Mouse (Mus musculus) lung, postnatal 10 days (tissue): ENCODE data around the gene Top3b.
"Not testable (repeated sequence)": the region's sequence is repeated elsewhere in the genome, so short reads cannot be mapped to it uniquely, and the experiment has no call there.

Source experiments
- DNase-seq: peaks from one replicate; pipeline ENCODE4 v3.0.0; 2021

Top3b gene

GRCm38 (mm10) chr16:16897056-16897584 lies 26.6 kb downstream of the Top3b start:
- no peak for DNase-seq

GRCm38 (mm10) chr16:16902329-16902728 lies 31.8 kb downstream of the Top3b start:
- no peak for DNase-seq

GRCm38 (mm10) chr16:16903188-16903587 lies 32.7 kb downstream of the Top3b start:
- DNase-seq, result peak; percentile 31

GRCm38 (mm10) chr16:16907799-16908198 lies 37.3 kb downstream of the Top3b start:
- DNase-seq, result peak; percentile 93

GRCm38 (mm10) chr16:16911641-16912597 lies 41.4 kb downstream of the Top3b start:
- DNase-seq, result peak; percentile 91

GRCm38 (mm10) chr16:16913440-16913839 lies 42.9 kb downstream of the Top3b start:
- DNase-seq, result no peak

- no peak for DNase-seq
Measured at GRCm38 (mm10) chr16:16918441-16919117, 48.0 kb downstream of the Top3b start.

- peak; percentile 55 for DNase-seq
Measured at GRCm38 (mm10) chr16:16921021-16921435, 50.5 kb downstream of the Top3b start.

GRCm38 (mm10) chr16:16924481-16924880 lies 53.9 kb downstream of the Top3b start:
- DNase-seq, result no peak

- no peak for DNase-seq
Measured at GRCm38 (mm10) chr16:16926536-16926935, 56.0 kb downstream of the Top3b start.

GRCm38 (mm10) chr16:16928908-16929307 lies 58.4 kb downstream of the Top3b start:
- DNase-seq, result not testable (repeated sequence)

GRCm38 (mm10) chr16:16930326-16930725 lies 59.8 kb downstream of the Top3b start:
- no peak for DNase-seq

GRCm38 (mm10) chr16:16930810-16931296 lies 60.3 kb downstream of the Top3b start:
- DNase-seq, result no peak

- no peak for DNase-seq
Measured at GRCm38 (mm10) chr16:16939543-16939942, 69.0 kb downstream of the Top3b start.

- DNase-seq, result no peak
Measured at GRCm38 (mm10) chr16:16941078-16941477, 70.5 kb downstream of the Top3b start.
